Mouse (Mus musculus): ENCODE results near the gene Tmem185b.

GRCm38 (mm10) chr1:119485825-119486224 is 40.1 kb upstream of the Tmem185b start:
- no peak for TF ChIP-seq POLR2A (IDR thresholded peaks at IDR 0.05; ENCODE audit: control insufficient read depth, extremely low read depth, insufficient read depth, low read length, poor library complexity)
- TF ChIP-seq CTCF (IDR thresholded peaks at IDR 0.05; ENCODE audit: borderline replicate concordance, control insufficient read depth, extremely low read depth, insufficient read depth, low read length, poor library complexity) = no peak

Measured in thymus, adult 2 months (tissue).